Comparison of ENCODE assay signal across 20 mouse cellular contexts in the genomic region with DNA sequence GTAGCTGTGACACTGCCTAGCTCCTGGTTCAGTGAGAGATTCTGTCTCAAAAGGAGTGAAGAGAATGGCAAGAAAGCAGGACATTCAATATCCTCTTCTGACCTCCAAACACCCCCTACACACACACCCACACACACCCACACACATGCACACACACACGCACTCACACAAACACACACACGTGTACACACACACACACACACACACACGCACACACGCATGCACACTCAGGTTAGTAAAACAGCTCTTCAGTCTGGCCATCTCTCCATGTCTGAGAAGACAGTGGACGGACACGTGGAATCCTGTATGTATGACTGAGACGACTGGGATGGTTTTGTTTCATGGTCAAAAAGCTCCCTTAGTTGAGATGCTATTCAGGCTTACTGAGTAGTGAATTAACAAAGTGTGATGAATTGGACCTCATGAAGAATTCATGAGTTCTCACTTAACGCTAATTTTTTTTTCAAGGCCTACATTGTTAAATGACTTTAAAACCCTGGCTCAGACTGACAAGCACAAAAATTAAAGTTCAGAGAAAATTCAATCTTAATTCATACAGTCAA.
A peak's percentile ranks its signal among the peaks of the same experiment; 100 is the strongest.
DNase-seq lines count a peak whose midpoint lies in the region; ATAC-seq and TF ChIP-seq lines count a peak whose summit lies in the region.
"Had no signal": no experiment of that assay in that cellular context is flagged by ENCODE, and none has a peak within 500 bp of the region (broad histone marks: within the 10 kb centered on the region; RNA-seq: fewer than 3 reads in every experiment).

No protein-coding gene starts in this region.

- no peak overlapping the region for H3K4me2 ChIP-seq in forebrain, embryonic 16.5 days (ENCODE audit: low read length)
- H3K4me2 ChIP-seq in neural tube, embryonic 11.5 days (ENCODE audit: low read depth): no peak overlapping the region
- H3K4me2 ChIP-seq: heart, embryonic 13.5 days; intestine, embryonic 15.5 days; liver, embryonic 12.5 days; lung, embryonic 14.5 days had no signal

- no peak; the same call in 1 of the 2 replicates for ATAC-seq in forebrain, embryonic 16.5 days
- peak; percentile 63; the same call in 1 of the 2 replicates for ATAC-seq in neural tube, embryonic 11.5 days (ENCODE audit: insufficient read depth, low FRiP score, low TSS enrichment)
- ATAC-seq: CD4-positive, CD25-positive, alpha-beta regulatory T cell, adult 4 months; intestine, embryonic 15.5 days; liver, embryonic 12.5 days had no signal

- peaks cover 19% of the 10 kb centered on the region for H3K36me3 ChIP-seq in forebrain, embryonic 10.5 days (replicated peaks)
- H3K36me3 ChIP-seq in forebrain, embryonic 16.5 days (ENCODE audit: control insufficient read depth, insufficient read depth): no peaks in the 10 kb centered on the region
- no peaks in the 10 kb centered on the region for H3K36me3 ChIP-seq in neural tube, embryonic 11.5 days (ENCODE audit: control insufficient read depth, insufficient read depth, low read length)
- H3K36me3 ChIP-seq: intestine, embryonic 15.5 days had no signal

- DNase-seq in forebrain, embryonic 10.5 days (ENCODE audit: extremely low spot score, low spot score): no peak
- DNase-seq in layer of hippocampus, adult 2 months (ENCODE audit: low spot score in 2 of 2): no peak
- DNase-seq in layer of hippocampus, postnatal 10 days (ENCODE audit: low spot score in 2 of 2): no peak
- peak; percentile 20 for DNase-seq in mesoderm, embryonic 11.5 days (ENCODE audit: low read depth, low spot score)
- no peak for DNase-seq in neural tube, embryonic 11.5 days (ENCODE audit: low spot score)
- DNase-seq in thymus, postnatal 10 days (ENCODE audit: low spot score in 2 of 2): no peak
- no peak for DNase-seq in testis, postnatal 10 days (ENCODE audit: low spot score)
- DNase-seq: adrenal gland, adult 8-10 months; cerebellum, postnatal 25 days; heart, postnatal 4 days; kidney, adult 9 months; kidney, postnatal 36 days; lung, embryonic 14.5 days had no signal

- H3K9me3 ChIP-seq in forebrain, embryonic 10.5 days: 0 out of 2 replicates have a peak, but pooled peaks cover 5% of the 10 kb centered on the region
- H3K9me3 ChIP-seq in forebrain, embryonic 16.5 days (ENCODE audit: control insufficient read depth, low read length): no peaks in the 10 kb centered on the region
- no peaks in the 10 kb centered on the region for H3K9me3 ChIP-seq in neural tube, embryonic 11.5 days (ENCODE audit: control insufficient read depth, low read length)
- H3K9me3 ChIP-seq: heart, embryonic 13.5 days; intestine, embryonic 15.5 days; liver, embryonic 12.5 days had no signal

- H3K4me3 ChIP-seq in forebrain, embryonic 10.5 days: no peak overlapping the region
- no peak overlapping the region for H3K4me3 ChIP-seq in forebrain, embryonic 16.5 days (replicated peaks; ENCODE audit: low read length)
- H3K4me3 ChIP-seq in layer of hippocampus, adult 2 months: no peak overlapping the region
- no peak overlapping the region for H3K4me3 ChIP-seq in neural tube, embryonic 11.5 days (ENCODE audit: low read depth, low read length)
- H3K4me3 ChIP-seq: heart, embryonic 13.5 days; intestine, embryonic 15.5 days; liver, embryonic 12.5 days had no signal

- peak overlapping the region; percentile 44; the same call in 1 of the 2 replicates for H3K27ac ChIP-seq in forebrain, embryonic 10.5 days
- no peak overlapping the region for H3K27ac ChIP-seq in forebrain, embryonic 16.5 days (ENCODE audit: low read length)
- H3K27ac ChIP-seq in layer of hippocampus, adult 2 months: peak overlapping the region; percentile 67
- no peak overlapping the region for H3K27ac ChIP-seq in neural tube, embryonic 11.5 days (ENCODE audit: low read depth, low read length)
- H3K27ac ChIP-seq: heart, embryonic 13.5 days; intestine, embryonic 15.5 days; liver, embryonic 12.5 days; macrophage had no signal

- peaks cover 9% of the 10 kb centered on the region for H3K27me3 ChIP-seq in forebrain, embryonic 10.5 days (ENCODE audit: poor library complexity, severe bottlenecking)
- no peaks in the 10 kb centered on the region for H3K27me3 ChIP-seq in forebrain, embryonic 16.5 days (replicated peaks; ENCODE audit: control insufficient read depth, insufficient read depth, low read length)
- H3K27me3 ChIP-seq in neural tube, embryonic 11.5 days (ENCODE audit: control insufficient read depth, insufficient read depth, low read length): no peaks in the 10 kb centered on the region
- H3K27me3 ChIP-seq: heart, embryonic 13.5 days; intestine, embryonic 15.5 days; liver, embryonic 12.5 days; Patski had no signal

- 84% methylated on average over 8 of the region's 8 CpGs for WGBS in forebrain, embryonic 10.5 days
- 34% methylated on average over 8 of the region's 8 CpGs for WGBS in forebrain, embryonic 16.5 days
- WGBS in neural tube, embryonic 11.5 days: 57% methylated on average over 8 of the region's 8 CpGs

- no peak overlapping the region for H3K9ac ChIP-seq in forebrain, embryonic 16.5 days (replicated peaks; ENCODE audit: low read depth, low read length)
- no peak overlapping the region for H3K9ac ChIP-seq in neural tube, embryonic 11.5 days (ENCODE audit: low read length)
- H3K9ac ChIP-seq: heart, embryonic 13.5 days; intestine, embryonic 15.5 days; liver, embryonic 12.5 days; lung, embryonic 14.5 days had no signal

- peaks cover 34% of the 10 kb centered on the region for H3K4me1 ChIP-seq in forebrain, embryonic 10.5 days
- H3K4me1 ChIP-seq in forebrain, embryonic 16.5 days (replicated peaks; ENCODE audit: control insufficient read depth, insufficient read depth, low read length): peaks cover 20% of the 10 kb centered on the region
- H3K4me1 ChIP-seq in neural tube, embryonic 11.5 days (ENCODE audit: control insufficient read depth, insufficient read depth, low read length): no peaks in the 10 kb centered on the region
- H3K4me1 ChIP-seq: heart, embryonic 13.5 days; intestine, embryonic 15.5 days; liver, embryonic 12.5 days had no signal

- no peak for TF ChIP-seq CTCF in layer of hippocampus, adult 2 months (conservative IDR thresholded peaks at IDR 0.05)

Comparison
In these comparisons a context has a peak if more than half of its experiments do, and no peak if none do; other contexts are left out.
1. H3K27ac ChIP-seq: peak in forebrain, embryonic 10.5 days (single experiment) and layer of hippocampus, adult 2 months (single experiment); none in forebrain, embryonic 16.5 days (single experiment) and neural tube, embryonic 11.5 days (single experiment).